Mouse (Mus musculus) gastrocnemius, adult 8-10 months (tissue): ENCODE results near the gene Dcaf5. TPM values are rescaled to one million over a fixed set of nuclear protein-coding genes. Genes with fewer than 3 reads are reported as not detected.

Experiments
- DNase-seq, 2 experiments: peaks; one replicate each; pipeline ENCODE4 v3.0.0; 2022; ENCODE audit warnings: low spot score in 2 of 2
- total RNA-seq, 4 experiments: library from RNA; stranded (reverse); gene quantifications; 2 replicates each; pipeline ENCODE4 v1.2.4; 2022

Dcaf5 gene
- total RNA-seq, 4 experiments from 2014 or later: 45.9 to 66.0 (median 50.9) TPM

DNA sequence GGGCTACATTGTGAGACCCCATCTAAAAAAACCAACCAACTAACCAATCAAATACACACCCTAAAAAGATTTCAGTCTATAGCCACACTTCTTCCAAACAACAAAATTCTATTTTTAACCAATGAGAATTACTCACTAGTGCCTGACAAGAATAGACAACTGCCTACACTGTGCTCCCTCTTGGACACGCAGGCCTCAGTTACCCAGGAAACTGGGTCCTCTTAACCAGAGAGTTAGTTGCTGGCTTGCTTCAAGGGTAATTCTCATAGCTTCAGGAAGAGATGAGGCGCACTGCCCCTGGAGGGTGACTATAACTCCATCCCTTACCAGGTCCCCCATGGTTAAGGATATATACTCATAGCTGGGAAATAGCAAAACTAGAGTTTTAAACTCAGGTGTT is 95.5 kb downstream of the Dcaf5 start:
- DNase-seq: no peak

GRCm38 (mm10) chr12:80334162-80334561 is 102.2 kb downstream of the Dcaf5 start:
- DNase-seq: no peak

GRCm38 (mm10) chr12:80331634-80332033 is 104.8 kb downstream of the Dcaf5 start:
- DNase-seq: no peak

- no peak for DNase-seq
Observed at GRCm38 (mm10) chr12:80330819-80331218, 105.6 kb downstream of the Dcaf5 start.

GRCm38 (mm10) chr12:80329641-80330040 is 106.8 kb downstream of the Dcaf5 start:
- DNase-seq: no peak

DNA sequence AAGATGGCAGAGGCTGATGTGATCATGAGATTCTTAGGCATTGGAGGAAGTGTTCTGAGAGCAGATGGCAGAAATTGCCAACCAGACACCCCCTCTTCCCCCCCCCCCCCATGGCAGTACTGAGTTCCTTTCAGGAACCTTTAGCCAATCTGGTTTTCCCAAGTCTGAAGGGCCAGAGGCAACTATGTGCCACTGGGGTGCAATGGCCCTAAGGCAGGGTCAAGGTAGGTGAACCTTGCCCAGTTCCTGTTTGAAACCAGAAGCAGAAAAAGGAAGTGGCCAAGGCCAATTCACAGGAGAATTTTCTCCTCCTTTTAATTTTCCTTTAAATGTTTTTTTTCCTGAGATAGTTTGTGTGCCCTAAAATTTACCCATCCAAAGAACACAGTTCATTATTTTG is 110.4 kb downstream of the Dcaf5 start:
- no peak for DNase-seq

DNA sequence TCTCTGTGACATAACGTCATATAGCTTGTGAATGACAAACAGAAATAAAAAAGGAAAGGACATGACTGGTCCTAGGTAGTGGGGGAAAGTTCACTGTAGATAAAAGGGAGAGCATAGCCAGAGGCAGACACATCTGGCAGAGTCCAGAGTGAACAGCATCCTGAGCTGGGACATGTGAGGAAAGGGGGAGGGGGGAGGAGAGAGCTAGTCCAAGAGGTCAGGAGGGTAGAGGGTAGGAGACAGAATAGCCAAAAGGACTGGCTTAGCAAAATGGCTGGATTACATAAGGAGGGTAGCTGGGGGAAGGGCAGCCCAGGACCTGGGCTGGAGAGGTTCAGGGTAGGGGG is 111.6 kb downstream of the Dcaf5 start:
- no peak for DNase-seq

- no peak for DNase-seq
Observed at GRCm38 (mm10) chr12:80324051-80324784, 112.2 kb downstream of the Dcaf5 start.

DNA sequence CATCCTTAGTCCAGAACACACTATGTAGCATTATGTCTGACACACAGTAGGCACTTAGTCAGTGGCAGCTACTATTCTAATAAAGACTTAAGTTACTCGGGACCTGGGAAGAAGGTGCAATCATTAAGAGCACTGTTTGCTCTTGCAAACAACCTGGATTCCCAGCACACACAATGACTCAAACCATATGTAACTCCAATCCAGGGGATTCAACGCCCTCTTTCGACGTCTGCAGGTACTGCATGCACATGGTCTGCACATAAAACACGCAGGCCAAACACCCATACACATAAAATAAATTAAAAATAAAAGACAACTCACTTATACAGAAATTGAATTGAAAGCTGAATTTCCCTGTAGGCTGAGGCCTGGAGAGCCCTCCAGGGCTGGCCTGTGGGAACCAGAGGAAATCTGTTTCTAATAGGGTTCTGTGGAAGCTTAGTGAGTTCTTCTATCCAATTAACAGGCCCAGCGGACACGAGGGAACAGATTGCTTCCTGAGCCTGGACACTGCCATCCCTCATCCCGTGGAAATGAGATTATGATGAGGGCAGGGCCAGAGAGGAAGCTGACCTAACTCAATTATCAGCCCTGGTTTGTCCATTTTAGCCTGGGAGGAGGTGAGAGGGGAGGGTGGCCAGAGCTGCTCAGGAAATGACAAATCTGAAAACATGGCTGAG is 112.9 kb downstream of the Dcaf5 start:
- DNase-seq: no peak

GRCm38 (mm10) chr12:80322494-80322893 is 113.9 kb downstream of the Dcaf5 start:
- DNase-seq: no peak

GRCm38 (mm10) chr12:80319062-80319461 is 117.3 kb downstream of the Dcaf5 start:
- no peak for DNase-seq

DNA sequence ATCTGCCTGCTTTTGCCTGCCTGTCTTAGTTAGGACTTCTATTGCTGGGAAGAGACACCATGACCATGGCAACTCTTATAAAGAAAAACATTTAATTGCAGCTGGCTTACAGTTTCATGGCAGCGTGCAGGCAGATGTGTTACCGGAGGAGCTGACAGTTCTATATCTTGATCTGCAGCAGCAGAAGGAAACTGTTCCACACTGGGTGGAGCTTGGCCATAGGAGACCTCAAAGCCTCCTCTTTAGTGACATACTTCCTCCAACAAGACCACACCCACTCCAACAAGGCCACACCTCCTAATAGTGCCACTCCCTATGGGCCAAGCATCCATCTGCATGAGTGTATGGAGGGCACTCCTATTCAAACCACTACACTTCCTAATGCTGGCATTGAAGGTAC is 121.1 kb downstream of the Dcaf5 start:
- DNase-seq: no peak

GRCm38 (mm10) chr12:80311959-80312669 is 124.3 kb downstream of the Dcaf5 start:
- no peak for DNase-seq

- DNase-seq: no peak
Observed at GRCm38 (mm10) chr12:80307556-80307955, 128.8 kb downstream of the Dcaf5 start.

DNA sequence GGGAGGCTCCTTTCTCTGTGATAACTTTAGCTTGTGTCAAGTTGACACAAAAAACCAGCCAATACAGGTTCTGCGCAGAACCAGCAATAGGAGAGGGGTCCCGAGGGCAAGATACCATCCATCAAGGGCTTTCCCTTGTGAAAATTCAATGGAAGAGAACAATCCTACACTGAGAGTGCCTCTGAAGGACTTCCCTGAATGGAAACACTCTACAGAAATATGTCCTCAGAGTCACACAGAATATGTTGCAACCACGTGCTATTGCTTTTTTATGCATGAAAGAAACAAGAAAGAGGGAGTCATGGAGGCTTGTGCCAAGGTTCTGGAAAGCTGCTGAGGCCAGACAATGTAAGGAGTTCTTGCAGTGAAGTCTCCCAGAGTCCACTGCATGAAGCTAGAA is 131.9 kb downstream of the Dcaf5 start:
- no peak for DNase-seq

GRCm38 (mm10) chr12:80300833-80301456 is 135.5 kb downstream of the Dcaf5 start:
- no peak for DNase-seq

GRCm38 (mm10) chr12:80298714-80299113 is 137.7 kb downstream of the Dcaf5 start:
- DNase-seq: no peak

- no peak for DNase-seq
Observed at GRCm38 (mm10) chr12:80291895-80292435, 144.4 kb downstream of the Dcaf5 start.

GRCm38 (mm10) chr12:80290964-80291363 is 145.4 kb downstream of the Dcaf5 start:
- DNase-seq: no peak

DNA sequence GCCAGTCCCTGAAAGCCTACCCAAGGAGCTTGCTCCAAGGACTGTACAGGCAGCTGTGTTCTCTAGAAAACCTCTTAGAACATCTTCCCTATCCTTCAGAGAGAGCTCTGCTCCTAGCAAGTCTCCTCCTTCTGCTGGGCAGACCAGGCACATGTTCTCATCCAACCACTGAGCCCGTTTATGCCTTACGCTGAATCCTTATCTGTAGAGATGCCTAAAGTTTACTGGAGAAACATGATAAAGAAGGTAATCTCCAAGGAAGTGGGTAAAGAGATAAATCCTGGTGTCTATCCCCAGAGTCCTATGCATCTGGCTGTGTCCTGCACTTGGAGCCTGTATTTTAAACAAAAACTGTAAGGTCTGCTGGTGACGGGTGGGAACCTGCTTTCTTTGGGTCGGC is 145.9 kb downstream of the Dcaf5 start:
- no peak for DNase-seq

GRCm38 (mm10) chr12:80289722-80290121 is 146.7 kb downstream of the Dcaf5 start:
- DNase-seq: no peak

GRCm38 (mm10) chr12:80285890-80286289 is 150.5 kb downstream of the Dcaf5 start:
- DNase-seq: no peak
